Mouse (Mus musculus) embryonic fibroblast, embryonic 13.5 days (primary cell): Measurements from ENCODE around the gene Abcb7. TPM values are rescaled to one million over a fixed set of nuclear protein-coding genes. Genes with fewer than 3 reads are reported as not detected.
"Not testable (repeated sequence)": the region's sequence is repeated elsewhere in the genome, so short reads cannot be mapped to it uniquely, and the experiment has no call there.

Source experiments
- H3K27ac ChIP-seq: 2 replicates; pipeline ENCODE4 v1.5.1; 2012; ENCODE audit warnings: low read length, control low read depth, inconsistent platforms; ENCODE audit not compliant: insufficient read depth
- H3K4me1 ChIP-seq: 2 replicates; pipeline ENCODE4 v1.6.1; 2011; ENCODE audit warnings: low read length; ENCODE audit not compliant: control insufficient read depth, insufficient read depth
- H3K4me3 ChIP-seq: 2 replicates; pipeline ENCODE4 v1.5.1; 2011; ENCODE audit warnings: mild to moderate bottlenecking, control low read depth, low read length; ENCODE audit not compliant: insufficient read depth
- CTCF ChIP-seq: IDR thresholded peaks from 2 replicates; pipeline ENCODE4 v1.5.1; 2011; ENCODE audit warnings: mild to moderate bottlenecking, control low read depth, low read length, moderate library complexity, borderline replicate concordance; ENCODE audit not compliant: insufficient read depth
- POLR2A ChIP-seq: IDR thresholded peaks from 2 replicates; pipeline ENCODE4 v1.6.1; 2011; ENCODE audit warnings: low read depth, mild to moderate bottlenecking, control low read depth, low read length, moderate library complexity
- polyA plus RNA-seq: library from polyadenylated mRNA; stranded (reverse); fragments of >200 nt; gene quantifications from 2 replicates; pipeline ENCODE4 v1.2.4, GENCODE M21; 2011; ENCODE audit warnings: low read depth; ENCODE audit not compliant: missing spikeins, insufficient read length

Gene Abcb7
- polyA plus RNA-seq, 1 experiment = 8.5 TPM

- Histone ChIP-seq H3K27ac (no peak overlapping the region), H3K4me1 (no peaks in the 10 kb centered on the region), H3K4me3 (no peak overlapping the region)
- TF ChIP-seq POLR2A = no peak
- no peak for TF ChIP-seq CTCF
Measured at GRCm38 (mm10) chrX:104355842-104356241, 57.8 kb downstream of the Abcb7 start.

GRCm38 (mm10) chrX:104348146-104348545 is 65.5 kb downstream of the Abcb7 start:
- not testable (repeated sequence) for H3K4me3 ChIP-seq, H3K27ac ChIP-seq, H3K4me1 ChIP-seq

DNA sequence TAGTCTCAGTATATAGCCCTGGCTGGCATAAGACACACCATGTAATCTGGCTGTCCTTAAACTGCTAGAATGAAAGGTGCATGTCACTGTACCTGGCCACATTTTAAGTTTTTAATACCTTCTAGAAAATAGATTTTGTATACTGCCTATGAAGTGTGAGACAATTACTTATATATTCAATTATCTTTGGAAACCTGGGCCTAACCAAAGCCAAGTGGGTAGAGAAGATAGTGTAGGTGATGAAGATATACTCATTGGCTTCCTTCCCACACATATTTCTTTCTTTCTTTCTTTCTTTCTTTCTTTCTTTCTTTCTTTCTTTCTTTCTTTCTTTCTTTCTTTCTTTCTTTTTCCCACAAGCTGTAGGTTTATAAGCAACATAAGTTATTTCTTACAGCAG is 121.9 kb downstream of the Abcb7 start:
- no peaks in the 10 kb centered on the region for H3K4me1 ChIP-seq
- no peak overlapping the region for H3K27ac ChIP-seq
- no peak overlapping the region for H3K4me3 ChIP-seq
- TF ChIP-seq POLR2A = no peak
- TF ChIP-seq CTCF = no peak

GRCm38 (mm10) chrX:104279828-104280227 is 133.8 kb downstream of the Abcb7 start:
- no peak for TF ChIP-seq CTCF
- no peak for TF ChIP-seq POLR2A
- H3K27ac ChIP-seq = no peak overlapping the region
- H3K4me1 ChIP-seq = no peaks in the 10 kb centered on the region
- no peak overlapping the region for H3K4me3 ChIP-seq

GRCm38 (mm10) chrX:104264371-104264770 is 149.3 kb downstream of the Abcb7 start:
- Histone ChIP-seq H3K27ac (no peak overlapping the region), H3K4me3 (no peak overlapping the region), H3K4me1 (no peaks in the 10 kb centered on the region)
- TF ChIP-seq CTCF = no peak
- no peak for TF ChIP-seq POLR2A

DNA sequence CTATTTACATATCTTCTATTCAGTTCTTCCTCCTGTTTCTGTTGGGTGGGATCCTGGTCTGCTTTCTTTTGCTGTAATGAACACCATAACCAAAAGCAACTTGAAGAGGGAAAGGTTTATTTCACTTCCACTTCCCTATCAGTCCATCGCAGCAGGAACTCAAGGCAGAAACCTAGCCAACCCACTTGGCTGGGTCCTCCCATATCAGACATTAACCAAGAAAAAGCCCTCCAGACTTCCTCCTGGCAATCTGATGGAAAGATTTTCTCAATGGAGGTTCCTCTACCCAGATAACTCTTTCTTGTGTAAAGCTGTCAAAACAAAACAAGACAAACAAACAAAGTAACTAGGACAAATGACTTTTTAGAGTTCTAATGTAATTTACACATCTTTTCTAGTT is 151.2 kb downstream of the Abcb7 start:
- Histone ChIP-seq H3K4me3 (no peak overlapping the region), H3K4me1 (no peaks in the 10 kb centered on the region), H3K27ac (no peak overlapping the region)
- TF ChIP-seq CTCF (no peak), POLR2A (no peak)

- H3K4me1 ChIP-seq = no peaks in the 10 kb centered on the region
- no peak for TF ChIP-seq POLR2A
- no peak for TF ChIP-seq CTCF
- no peak overlapping the region for H3K4me3 ChIP-seq
- no peak overlapping the region for H3K27ac ChIP-seq
Measured at GRCm38 (mm10) chrX:104256561-104256960, 157.1 kb downstream of the Abcb7 start.

Other genes with a start within 250 kb of the Abcb7 start
- 2.1 and 2.4 TPM in 2 replicates for gene Nexmif, start 212.7 kb downstream of the Abcb7 start, polyA plus RNA-seq
- gene Uprt, start 69.0 kb upstream of the Abcb7 start, polyA plus RNA-seq = 15.9 and 17.9 TPM in 2 replicates